Mouse (Mus musculus): ENCODE results near the gene Tcf21. TPM values are rescaled to one million over a fixed set of nuclear protein-coding genes. Genes with fewer than 3 reads are reported as not detected.

Gene Tcf21
- total RNA-seq, 2 experiments from 2014 or later: not detected

- DNase-seq: no peak
- intact Hi-C loops (cut with DNase I): no loop called here
Measured at GRCm38 (mm10) chr10:22816237-22816762, 3.7 kb downstream of the Tcf21 start.

DNA sequence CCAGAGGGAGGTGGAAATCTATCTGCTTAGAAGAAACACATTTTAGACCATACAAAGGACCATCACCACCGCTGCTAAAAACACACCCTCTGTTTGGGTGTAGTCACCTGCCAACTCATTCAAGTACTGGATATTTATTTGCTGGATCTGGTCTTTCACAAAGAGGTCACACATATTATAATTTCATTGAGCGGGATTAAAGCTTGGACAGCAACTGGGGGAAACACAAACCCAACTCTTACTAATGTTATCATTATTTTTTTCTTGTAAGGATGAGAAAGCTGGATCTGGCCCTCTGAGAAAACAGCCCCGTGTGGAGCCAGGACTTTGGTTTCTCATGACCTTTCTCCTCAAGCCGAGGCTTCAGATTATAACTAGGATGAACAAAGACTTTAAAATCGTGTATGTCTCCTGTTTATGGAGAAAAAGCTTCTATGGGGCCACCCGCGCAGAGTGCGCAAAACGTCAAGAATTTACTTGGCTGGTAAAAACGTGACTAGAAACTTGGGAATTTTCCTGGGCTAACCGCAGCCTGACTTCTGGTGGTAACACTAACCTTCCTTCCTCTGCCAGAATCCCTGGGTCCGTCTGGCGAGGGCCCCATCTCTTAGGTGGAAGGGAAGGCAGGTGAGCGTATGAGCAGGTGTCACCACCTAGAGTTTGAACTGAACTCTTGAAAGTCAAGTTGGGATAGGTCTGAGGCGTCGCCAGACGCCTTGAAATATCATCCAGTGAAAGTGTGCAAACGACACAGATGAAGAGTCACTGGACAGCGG, 4.3 kb downstream of the Tcf21 start:
- DNase-seq: no peak
- intact Hi-C loops (cut with DNase I): no loop called here

- DNase-seq: no peak
- intact Hi-C loops (cut with DNase I): no loop called here
Measured at GRCm38 (mm10) chr10:22814771-22815170, 5.2 kb downstream of the Tcf21 start.

DNA sequence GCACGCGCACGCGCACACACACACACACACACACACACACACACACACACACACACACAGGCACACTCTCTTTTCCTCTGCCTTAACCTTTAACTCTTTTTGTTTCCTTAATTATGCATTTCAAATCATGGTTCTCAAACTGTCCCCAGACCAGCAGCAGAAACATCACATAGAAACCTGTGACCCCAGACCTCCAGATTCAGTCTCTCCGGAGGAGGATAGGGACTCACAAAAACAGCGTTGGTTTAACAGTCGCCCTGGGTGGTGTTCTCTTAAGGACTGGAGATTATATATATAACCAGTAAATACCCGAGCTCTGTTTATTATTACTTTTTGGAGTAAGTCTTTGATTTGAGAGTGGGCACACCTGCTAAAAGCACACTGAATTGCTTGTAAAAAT, 5.7 kb downstream of the Tcf21 start:
- no peak for DNase-seq
- intact Hi-C loops (cut with DNase I): no loop called here

- intact Hi-C loops (cut with DNase I): no loop called here
Measured at GRCm38 (mm10) chr10:22813317-22813960, 6.5 kb downstream of the Tcf21 start.

GRCm38 (mm10) chr10:22811921-22812320, 8.1 kb downstream of the Tcf21 start:
- intact Hi-C loops (cut with DNase I): no loop called here
- DNase-seq: peak; percentile 29

More at GRCm38 (mm10) chr10:22813317-22813960, 6.5 kb downstream of the Tcf21 start:
- DNase-seq: no peak

DNA sequence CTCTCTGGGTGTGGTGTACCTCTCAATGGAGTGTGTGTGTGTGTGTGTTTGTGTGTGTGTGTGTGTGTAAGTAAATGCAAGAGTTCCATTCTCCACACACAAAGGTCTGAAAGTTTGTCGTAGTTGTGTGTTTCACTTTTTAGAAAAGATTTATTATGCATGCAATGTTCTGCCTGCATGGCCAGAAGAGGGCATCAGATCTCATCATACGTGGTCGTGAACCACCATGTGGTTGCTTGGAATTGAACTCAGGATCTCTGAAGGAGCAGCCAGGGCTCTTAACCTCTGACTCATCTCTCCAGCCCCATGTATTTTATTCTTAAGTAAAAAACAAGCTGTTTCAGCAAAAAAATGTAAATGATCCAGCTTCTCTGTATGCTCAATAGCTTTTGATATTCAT, 37.3 kb downstream of the Tcf21 start:
- DNase-seq: no peak
- intact Hi-C loops (cut with DNase I): no loop called here

DNA sequence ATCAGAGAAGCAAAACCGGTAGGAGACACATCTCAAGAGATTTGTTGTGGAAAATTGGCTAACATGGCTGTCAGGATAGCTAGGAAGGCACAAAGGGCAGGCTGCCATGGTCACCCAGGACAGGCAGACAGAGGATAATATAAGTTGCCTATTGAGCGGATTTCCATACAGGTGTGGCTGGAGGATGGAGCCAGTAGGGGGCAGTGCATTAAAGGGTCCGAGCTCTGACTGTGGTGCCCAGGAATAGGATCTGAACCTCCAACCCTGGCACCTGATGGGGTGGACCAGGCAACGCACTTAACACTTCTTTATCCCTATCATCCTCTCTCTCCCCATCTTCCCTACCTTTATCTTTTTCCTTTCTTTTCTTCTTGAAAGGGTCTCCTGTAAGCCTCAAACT, 38.5 kb downstream of the Tcf21 start:
- intact Hi-C loops (cut with DNase I): no loop called here

DNA sequence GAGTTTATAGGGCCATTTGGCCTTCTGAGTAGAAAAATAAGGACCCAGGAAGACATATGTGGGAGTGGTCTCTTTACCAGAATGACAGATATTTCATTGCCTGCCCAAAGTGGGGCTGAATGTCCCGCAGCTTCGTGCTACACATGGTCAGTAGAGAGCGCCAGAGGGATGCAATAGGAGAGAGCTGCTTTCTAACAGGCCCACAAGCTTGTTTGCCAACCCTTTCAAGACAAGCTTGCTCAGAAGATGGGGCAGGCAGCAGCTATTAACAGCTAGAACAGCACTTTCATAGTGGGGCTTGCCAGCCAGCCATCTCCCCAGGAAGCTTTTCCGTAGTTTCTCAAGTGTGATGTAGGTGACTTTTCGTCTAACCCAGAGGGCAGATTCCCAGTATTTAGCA, 42.0 kb downstream of the Tcf21 start:
- peak; percentile 50 for DNase-seq
- intact Hi-C loops (cut with DNase I): loop anchor here (5.0 kb wide), 2 partner anchors 201 to 304 kb away; no protein-coding TSS in a partner anchor

More for the DNA sequence above, 38.5 kb downstream of the Tcf21 start:
- DNase-seq: no peak

DNA sequence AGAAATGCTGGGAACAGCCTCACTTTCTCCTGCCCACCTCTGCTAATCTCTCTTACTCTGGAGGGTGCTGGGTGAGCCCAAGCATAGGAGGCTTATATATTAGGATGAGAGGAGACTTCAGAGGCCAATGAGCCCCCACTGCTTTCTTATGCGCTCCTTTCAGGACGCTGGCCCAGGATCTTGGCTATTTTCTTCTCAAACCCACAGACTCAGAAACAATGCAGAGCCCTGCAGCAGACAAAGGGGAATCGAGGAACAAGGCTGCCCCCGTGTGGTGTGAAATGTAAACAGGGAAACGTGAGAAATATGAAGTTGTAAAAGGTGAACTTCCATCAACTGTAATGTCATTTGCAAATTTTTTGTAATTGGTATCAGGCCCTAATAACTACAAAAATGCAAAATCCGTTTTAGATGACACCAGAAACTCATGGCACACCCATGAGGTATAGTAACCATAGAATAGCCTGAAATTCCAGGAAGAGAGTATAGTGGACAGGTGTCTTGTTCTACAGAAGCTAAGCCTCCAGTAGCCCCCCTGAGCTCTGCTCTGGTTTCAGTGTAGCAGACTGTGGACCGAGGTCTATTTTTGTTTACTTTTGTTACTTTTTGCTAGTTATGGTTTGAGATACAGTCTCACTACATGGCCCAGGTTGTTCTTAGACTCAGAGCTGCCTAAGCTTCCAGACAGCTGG, 43.8 kb downstream of the Tcf21 start:
- peak; percentile 75 for DNase-seq
- intact Hi-C loops (cut with DNase I): loop anchor here (5.0 kb wide), 2 partner anchors 199 to 306 kb away; no protein-coding TSS in a partner anchor

DNA sequence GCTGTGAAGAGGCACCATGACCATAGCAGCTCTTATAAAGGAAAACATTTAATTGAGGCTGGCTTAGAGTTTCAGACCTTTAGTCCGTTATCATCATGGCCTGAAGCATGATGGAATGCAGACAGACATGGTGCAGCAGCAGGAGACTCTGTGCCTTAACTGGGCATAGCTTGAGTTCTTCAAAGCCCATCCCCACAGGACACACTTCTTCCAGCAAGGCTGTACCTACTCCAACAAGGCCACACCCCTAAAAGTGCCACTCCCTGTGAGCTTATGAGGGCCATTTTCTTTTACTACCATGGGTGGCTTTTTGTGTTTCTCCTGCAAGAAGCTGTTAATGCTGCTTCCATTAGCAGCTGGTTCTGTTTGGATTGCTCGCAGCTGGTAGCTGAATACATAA, 44.5 kb downstream of the Tcf21 start:
- DNase-seq: no peak
- intact Hi-C loops (cut with DNase I): loop anchor here (5.0 kb wide), 2 partner anchors 198 to 307 kb away; no protein-coding TSS in a partner anchor

DNA sequence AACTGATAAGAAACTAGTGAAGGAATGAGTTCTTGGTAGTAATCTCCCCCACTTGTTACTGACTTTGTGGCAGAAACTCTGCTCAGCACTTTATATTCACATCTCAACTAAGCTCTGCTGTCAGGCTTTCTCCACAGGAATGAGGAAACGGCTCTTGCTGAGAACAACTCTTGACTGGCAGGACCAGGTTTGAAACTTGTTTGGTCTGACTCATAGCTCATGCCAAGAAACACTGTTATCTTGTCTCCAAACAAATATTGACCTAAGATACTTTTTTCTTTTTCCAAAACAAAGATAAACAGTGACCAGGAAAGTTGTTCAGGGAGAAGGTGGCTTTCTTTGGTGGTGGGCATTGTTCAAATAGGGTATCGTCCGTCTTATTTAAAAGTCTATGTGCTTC, 45.3 kb downstream of the Tcf21 start:
- intact Hi-C loops (cut with DNase I): loop anchor here (5.0 kb wide), 2 partner anchors 197 to 308 kb away; no protein-coding TSS in a partner anchor

More for the DNA sequence above, 45.3 kb downstream of the Tcf21 start:
- DNase-seq: no peak

Other genes with a start within 250 kb of the Tcf21 start
- 1 to 10 TPM; 3.9 to 5.3 TPM for gene Slc2a12, start 175.2 kb downstream of the Tcf21 start, total RNA-seq (2021)
- gene Tbpl1, start 88.2 kb downstream of the Tcf21 start, total RNA-seq (2021): 10 to 100 TPM; 62.4 to 67.2 TPM